Mouse (Mus musculus) megakaryocyte progenitor cell, adult 5-6 weeks (primary cell): ENCODE measurements around the gene Gypa. TPM values are rescaled to one million over a fixed set of nuclear protein-coding genes. Genes with fewer than 3 reads are reported as not detected.

ENCODE experiments used
- ATAC-seq: replicated peaks from 2 replicates; pipeline ENCODE4 v1.8.0; 2016; ENCODE audit warnings: mild to moderate bottlenecking, moderate TSS enrichment, inconsistent platforms; ENCODE audit not compliant: poor library complexity
- total RNA-seq, 2 experiments: library from RNA; stranded (forward) in 1 of 2; stranded (reverse) in 1 of 2; fragments of 157-497, 149-512 nt in 1 of 2; fragments of 200-1000 nt in 1 of 2; gene quantifications; 2 replicates each; pipeline versions ENCODE4 v1.2.3 to v1.2.4; 2015 to 2017

The Gypa gene
- total RNA-seq, 2 experiments from 2014 or later, result 8.5 to 9.4 TPM

- ATAC-seq, result no peak
These were observed 33.1 kb downstream of the Gypa start for GRCm38 (mm10) chr8:80526382-80527355.

GRCm38 (mm10) chr8:80541836-80542235, 48.3 kb downstream of the Gypa start:
- no peak for ATAC-seq

- ATAC-seq, result no peak
These were observed 56.9 kb downstream of the Gypa start for GRCm38 (mm10) chr8:80550436-80550835.

GRCm38 (mm10) chr8:80551303-80551702, 57.7 kb downstream of the Gypa start:
- ATAC-seq, result peak; percentile 93

- ATAC-seq, result no peak
These were observed 61.4 kb downstream of the Gypa start for GRCm38 (mm10) chr8:80554991-80555390.

Other genes starting within 250 kb of the Gypa start
- 0.02 TPM in 1 of 2 replicates, not detected in the other for gene Frem3, start 117.3 kb downstream of the Gypa start, total RNA-seq (2015)
- not detected in 2 replicates for gene Frem3, start 117.3 kb downstream of the Gypa start, total RNA-seq (2017)
- 127 and 131 TPM in 2 replicates for gene Smarca5, start 245.7 kb downstream of the Gypa start, total RNA-seq (2015)
- gene Smarca5, start 245.7 kb downstream of the Gypa start, total RNA-seq (2017), result 162 and 189 TPM in 2 replicates